Mouse (Mus musculus) bone marrow macrophage, adult 2 months (primary cell): ENCODE data around the gene Nprl3.

Experiments
- CTCF ChIP-seq: IDR thresholded peaks from 2 replicates; pipeline ENCODE4 v1.5.1; 2012; ENCODE audit warnings: low read depth, mild to moderate bottlenecking, low read length, moderate library complexity
- POLR2A ChIP-seq: IDR thresholded peaks from 2 replicates; pipeline ENCODE4 v1.6.1; 2012; ENCODE audit warnings: mild to moderate bottlenecking, low read depth, low read length, borderline replicate concordance

DNA sequence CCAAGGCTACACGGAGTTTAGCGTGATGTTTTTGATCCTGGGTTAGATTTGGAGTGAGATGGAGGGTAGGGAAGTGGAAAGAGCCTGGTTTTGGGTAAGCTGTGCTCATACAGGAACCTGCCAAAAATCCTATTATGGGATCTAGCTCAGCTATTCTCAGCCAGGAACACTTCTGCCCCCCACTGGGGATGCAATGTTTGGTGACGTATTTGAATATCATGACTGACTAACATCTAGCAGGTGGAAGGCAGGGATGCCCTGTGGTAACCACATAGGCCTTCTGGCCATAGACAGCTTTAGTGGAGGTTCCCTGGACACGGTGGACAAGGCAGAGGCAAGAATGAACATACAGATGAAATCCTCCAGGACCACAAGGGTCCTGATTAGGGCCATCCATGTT, 37.3 kb downstream of the Nprl3 start:
- TF ChIP-seq CTCF (no peak), POLR2A (no peak)
